Mouse (Mus musculus) liver, embryonic 11.5 days (tissue): ENCODE data around the gene Ntng2. TPM values are rescaled to one million over a fixed set of nuclear protein-coding genes. Genes with fewer than 3 reads are reported as not detected.

ENCODE experiments used
- ATAC-seq: fragments of 200-750 bp; cut with Nextera tagmentation; replicated peaks from 2 replicates; pipeline ENCODE4 v1.8.0; 2017; ENCODE audit warnings: moderate number of reproducible peaks, mild to moderate bottlenecking, moderate TSS enrichment, moderate library complexity; ENCODE audit not compliant: low FRiP score
- DNase-seq: peaks from one replicate; pipeline ENCODE4 v3.0.0-alpha.2; 2017; ENCODE audit warnings: low spot score
- H3K27ac ChIP-seq: fragments of 300-500 bp; sonication (generic); 2 replicates; pipeline ENCODE4 v1.5.1; 2014; ENCODE audit warnings: mild to moderate bottlenecking, low read depth, low read length, control low read depth
- H3K27me3 ChIP-seq: fragments of 300-500 bp; sonication (generic); replicated peaks from 2 replicates; pipeline ENCODE4 v1.6.1; 2014; ENCODE audit warnings: low read length, mixed read lengths; ENCODE audit not compliant: control insufficient read depth, insufficient read depth
- H3K36me3 ChIP-seq: fragments of 300-500 bp; sonication (generic); 2 replicates; pipeline ENCODE4 v1.6.1; 2014; ENCODE audit warnings: mild to moderate bottlenecking, low read length, moderate library complexity, mixed read lengths; ENCODE audit not compliant: control insufficient read depth, insufficient read depth
- H3K4me1 ChIP-seq: fragments of 300-500 bp; sonication (generic); replicated peaks from 2 replicates; pipeline ENCODE4 v1.6.1; 2014; ENCODE audit warnings: low read length, mixed read lengths; ENCODE audit not compliant: control insufficient read depth, insufficient read depth
- H3K4me2 ChIP-seq: fragments of 300-500 bp; sonication (generic); 2 replicates; pipeline ENCODE4 v1.6.1; 2014; ENCODE audit warnings: mild to moderate bottlenecking, control low read depth, moderate library complexity
- H3K4me3 ChIP-seq: fragments of 300-500 bp; sonication (generic); 2 replicates; pipeline ENCODE4 v1.5.1; 2014; ENCODE audit warnings: low read depth, low read length, control low read depth
- H3K9ac ChIP-seq: fragments of 300-500 bp; sonication (generic); 2 replicates; pipeline ENCODE4 v1.6.1; 2014; ENCODE audit warnings: low read depth, low read length, control low read depth
- H3K9me3 ChIP-seq: fragments of 300-500 bp; sonication (generic); 2 replicates; pipeline ENCODE4 v1.6.1; 2016; ENCODE audit warnings: low read length, inconsistent platforms, mixed read lengths; ENCODE audit not compliant: control insufficient read depth
- WGBS: fragments of 180-500 bp; shearing (Covaris S2); extraction: QIAGEN DNeasy Blood & Tissue Kit; methylation state at CpG from one replicate; pipeline ENCODE4 v1.1.7; 2014; 5-methylcytosine and 5-hydroxymethylcytosine counted together
- polyA plus RNA-seq: library from polyadenylated mRNA; unstranded; fragments of >200 nt; fragmentation: Nextera tagmentation; extraction: Ambion mirVana; gene quantifications from 2 replicates; pipeline ENCODE4 v1.2.1, GENCODE M21; 2014

Gene Ntng2
- polyA plus RNA-seq, 1 experiment from 2014 or later, result not detected

- Histone ChIP-seq H3K4me1 (no peaks in the 10 kb centered on the region), H3K9me3 (no peaks in the 10 kb centered on the region), H3K9ac (no peak overlapping the region), H3K36me3 (no peaks in the 10 kb centered on the region), H3K4me3 (no peak overlapping the region), H3K4me2 (no peak overlapping the region), H3K27ac (no peak overlapping the region), H3K27me3 (peaks cover 16% of the 10 kb centered on the region)
- ATAC-seq (no peak), DNase-seq (no peak)
- 65% methylated on average over 6 of the region's 6 CpGs for WGBS
These were observed 8.3 kb upstream of the Ntng2 start for GRCm38 (mm10) chr2:29261126-29261525.

GRCm38 (mm10) chr2:29253205-29253865 lies 530 bp upstream of the Ntng2 start:
- ATAC-seq (no peak), DNase-seq (peak; percentile 41)
- 2% methylated on average over 22 of the region's 22 CpGs for WGBS
- H3K27me3 ChIP-seq, result peaks cover 79% of the 10 kb centered on the region
- H3K27ac ChIP-seq, result no peak overlapping the region
- H3K9me3 ChIP-seq, result no peaks in the 10 kb centered on the region
- H3K4me3 ChIP-seq, result peak overlapping the region; percentile 54
- H3K9ac ChIP-seq, result no peak overlapping the region
- H3K36me3 ChIP-seq, result no peaks in the 10 kb centered on the region
- H3K4me2 ChIP-seq, result peak overlapping the region; percentile 90
- H3K4me1 ChIP-seq, result peaks cover 8% of the 10 kb centered on the region

GRCm38 (mm10) chr2:29252059-29252598 lies 676 bp downstream of the Ntng2 start:
- Histone ChIP-seq H3K4me3 (peak overlapping the region; percentile 54), H3K9ac (no peak overlapping the region), H3K36me3 (no peaks in the 10 kb centered on the region), H3K27me3 (peaks cover 82% of the 10 kb centered on the region), H3K9me3 (no peaks in the 10 kb centered on the region), H3K4me1 (peaks cover 8% of the 10 kb centered on the region), H3K4me2 (peak overlapping the region; percentile 90), H3K27ac (no peak overlapping the region)
- under 1% methylated on average over 49 of the region's 49 CpGs for WGBS
- ATAC-seq (no peak), DNase-seq (peak; percentile 61)

GRCm38 (mm10) chr2:29251095-29252058 lies 1.4 kb downstream of the Ntng2 start:
- Histone ChIP-seq H3K4me3 (peak overlapping the region; percentile 54), H3K4me2 (peak overlapping the region; percentile 90), H3K4me1 (peaks cover 8% of the 10 kb centered on the region), H3K36me3 (no peaks in the 10 kb centered on the region), H3K27me3 (peaks cover 89% of the 10 kb centered on the region), H3K27ac (no peak overlapping the region), H3K9me3 (no peaks in the 10 kb centered on the region), H3K9ac (no peak overlapping the region)
- under 1% methylated on average over 61 of the region's 61 CpGs for WGBS
- peak; percentile 48 for DNase-seq
- ATAC-seq, result no peak

- Histone ChIP-seq H3K9me3 (no peaks in the 10 kb centered on the region), H3K36me3 (no peaks in the 10 kb centered on the region), H3K9ac (no peak overlapping the region), H3K4me2 (peak overlapping the region; percentile 90), H3K27ac (no peak overlapping the region), H3K27me3 (peaks cover 93% of the 10 kb centered on the region), H3K4me3 (peak overlapping the region; percentile 54; the same call in 1 of the 2 replicates), H3K4me1 (peaks cover 8% of the 10 kb centered on the region)
- DNase-seq (peak; percentile 45), ATAC-seq (no peak)
- 2% methylated on average over 44 of the region's 44 CpGs for WGBS
These were observed 2.3 kb downstream of the Ntng2 start for GRCm38 (mm10) chr2:29250263-29251094.

- Histone ChIP-seq H3K9ac (no peak overlapping the region), H3K27me3 (peaks cover 92% of the 10 kb centered on the region), H3K4me3 (no peak overlapping the region; the same call in 1 of the 2 replicates), H3K4me2 (peak overlapping the region; percentile 19; the same call in 1 of the 2 replicates), H3K36me3 (no peaks in the 10 kb centered on the region), H3K4me1 (peaks cover 8% of the 10 kb centered on the region), H3K27ac (no peak overlapping the region), H3K9me3 (no peaks in the 10 kb centered on the region)
- WGBS, result 5% methylated on average over 10 of the region's 10 CpGs
- DNase-seq (no peak), ATAC-seq (no peak)
These were observed 3.0 kb downstream of the Ntng2 start for GRCm38 (mm10) chr2:29249852-29250251.

GRCm38 (mm10) chr2:29248551-29248950 lies 4.3 kb downstream of the Ntng2 start:
- Histone ChIP-seq H3K27ac (no peak overlapping the region), H3K36me3 (no peaks in the 10 kb centered on the region), H3K9me3 (no peaks in the 10 kb centered on the region), H3K27me3 (peaks cover 79% of the 10 kb centered on the region), H3K9ac (no peak overlapping the region), H3K4me3 (no peak overlapping the region), H3K4me2 (no peak overlapping the region), H3K4me1 (peaks cover 8% of the 10 kb centered on the region)
- ATAC-seq, result no peak
- 52% methylated on average over 3 of the region's 3 CpGs for WGBS
- no peak for DNase-seq

- no peak for ATAC-seq
- WGBS, result 58% methylated on average over 2 of the region's 2 CpGs
These were observed 5.4 kb downstream of the Ntng2 start for GRCm38 (mm10) chr2:29247386-29247785.

More at GRCm38 (mm10) chr2:29247386-29247785, 5.4 kb downstream of the Ntng2 start:
- Histone ChIP-seq H3K4me1 (peaks cover 5% of the 10 kb centered on the region), H3K36me3 (no peaks in the 10 kb centered on the region), H3K9me3 (no peaks in the 10 kb centered on the region), H3K27me3 (peaks cover 68% of the 10 kb centered on the region), H3K4me3 (no peak overlapping the region), H3K9ac (no peak overlapping the region), H3K4me2 (no peak overlapping the region), H3K27ac (no peak overlapping the region)
- DNase-seq, result no peak
